Mouse (Mus musculus): ENCODE data around the gene Prpf3.

GRCm38 (mm10) chr3:95851317-95851716, 4.4 kb downstream of the Prpf3 start:
- no peak for TF ChIP-seq POLR2A (IDR thresholded peaks at IDR 0.05; ENCODE audit: control insufficient read depth, extremely low read depth, insufficient read depth, low read length, poor library complexity)
- no peak for TF ChIP-seq CTCF (IDR thresholded peaks at IDR 0.05; ENCODE audit: borderline replicate concordance, control insufficient read depth, extremely low read depth, insufficient read depth, low read length, poor library complexity)

Measured in thymus, adult 2 months (tissue).